Mouse (Mus musculus) macrophage (primary cell): ENCODE data around the gene Lsp1. TPM values are rescaled to one million over a fixed set of nuclear protein-coding genes. Genes with fewer than 3 reads are reported as not detected.

Experiments used
- H3K27ac ChIP-seq: fragments of 350-480 bp; formaldehyde crosslinking; 2 replicates; pipeline ENCODE4 v1.9.0; 2021
- H3K36me3 ChIP-seq: fragments of 350-480 bp; formaldehyde crosslinking; 2 replicates; pipeline ENCODE4 v1.9.0; 2021; ENCODE audit errors: inconsistent target
- H3K4me3 ChIP-seq: fragments of 350-480 bp; formaldehyde crosslinking; 2 replicates; pipeline ENCODE4 v1.9.0; 2021; ENCODE audit errors: inconsistent target
- H3K79me2 ChIP-seq: fragments of 350-480 bp; formaldehyde crosslinking; 2 replicates; pipeline ENCODE4 v1.9.0; 2021; ENCODE audit errors: inconsistent target
- WGBS: methylation state at CpG from one replicate; pipeline ENCODE4 v1.1.7; 2026; ENCODE audit warnings: inconsistent platforms; ENCODE audit not compliant: missing documents; 5-methylcytosine and 5-hydroxymethylcytosine counted together
- polyA plus RNA-seq: library from polyadenylated mRNA; stranded (reverse); fragments of 250-400 nt; gene quantifications from 3 replicates; pipeline ENCODE4 v1.2.4, GENCODE M21; 2018; ENCODE audit warnings: inconsistent platforms

The Lsp1 gene
- polyA plus RNA-seq, 1 experiment from 2014 or later: 130 TPM

DNA sequence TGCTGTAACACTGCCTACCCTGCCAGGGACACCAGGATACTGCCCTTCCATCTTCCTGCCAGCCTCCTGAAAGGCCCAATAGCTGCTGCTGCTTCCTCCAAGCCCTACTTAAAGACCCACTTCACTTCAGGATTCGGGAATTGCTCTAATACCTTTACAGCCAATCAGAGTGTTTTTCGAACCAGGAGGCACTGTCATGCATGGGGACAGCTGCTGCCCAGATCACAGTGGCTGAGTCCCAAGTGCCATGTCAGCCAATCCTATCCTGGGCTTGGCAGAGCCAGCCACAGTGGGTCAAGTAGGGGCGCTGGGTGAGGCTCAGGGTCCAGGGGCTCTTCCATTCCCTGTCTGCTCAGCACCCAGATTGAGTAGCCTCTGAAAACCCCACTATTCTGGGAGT is 35.5 kb downstream of the Lsp1 start:
- WGBS: 97% methylated on average over 3 of the region's 3 CpGs
- no peaks in the 10 kb centered on the region for H3K79me2 ChIP-seq

DNA sequence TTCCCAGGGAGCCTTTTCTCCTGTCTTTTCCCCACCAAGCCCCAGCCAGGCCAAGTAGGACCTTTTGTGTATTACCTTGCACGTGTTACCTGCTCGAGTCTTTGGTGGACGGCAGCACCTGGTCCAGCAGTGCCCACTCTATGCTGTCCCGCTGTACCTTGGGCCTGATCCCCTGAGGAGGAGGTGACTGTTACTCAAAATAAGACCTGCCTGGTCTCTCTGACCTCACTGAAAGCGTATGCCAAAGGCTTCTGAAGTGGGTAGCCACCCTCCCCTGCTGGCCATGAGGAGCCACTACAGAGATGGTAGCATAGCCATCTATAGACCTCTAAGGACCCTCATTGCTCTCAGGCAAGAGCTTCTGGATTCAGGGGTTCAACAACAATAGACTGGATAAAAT is 36.2 kb downstream of the Lsp1 start:
- no peak overlapping the region for H3K27ac ChIP-seq
- WGBS: 96% methylated on average over 5 of the region's 5 CpGs
- peaks cover 26% of the 10 kb centered on the region; the same call in 1 of the 2 replicates for H3K36me3 ChIP-seq
- H3K79me2 ChIP-seq: no peaks in the 10 kb centered on the region
- no peak overlapping the region for H3K4me3 ChIP-seq

More for the DNA sequence above, 35.5 kb downstream of the Lsp1 start:
- peaks cover 32% of the 10 kb centered on the region; the same call in 1 of the 2 replicates for H3K36me3 ChIP-seq
- no peak overlapping the region for H3K4me3 ChIP-seq
- no peak overlapping the region for H3K27ac ChIP-seq

DNA sequence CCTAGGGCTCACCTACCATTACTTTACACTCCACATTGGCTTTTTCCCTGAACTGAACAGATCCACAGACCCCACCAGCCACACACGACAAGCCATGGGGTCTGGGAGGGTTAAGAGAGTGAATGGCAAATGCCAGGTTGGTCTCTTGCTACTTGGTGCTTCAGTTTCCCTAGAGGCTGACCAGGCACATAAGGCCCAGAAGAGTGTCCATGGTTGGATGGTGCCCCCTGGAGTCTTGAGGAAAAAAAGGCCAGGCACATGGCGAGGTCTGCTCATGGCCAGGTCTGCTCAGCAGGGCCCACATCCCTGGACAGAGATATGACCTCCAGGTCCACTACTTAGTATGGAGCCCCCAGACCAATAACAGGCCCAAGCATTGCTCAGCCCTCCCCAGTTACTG is 37.2 kb downstream of the Lsp1 start:
- Histone ChIP-seq H3K27ac (no peak overlapping the region), H3K79me2 (no peaks in the 10 kb centered on the region), H3K4me3 (no peak overlapping the region), H3K36me3 (peaks cover 17% of the 10 kb centered on the region; the same call in 1 of the 2 replicates)
- 84% methylated on average over 2 of the region's 2 CpGs for WGBS

DNA sequence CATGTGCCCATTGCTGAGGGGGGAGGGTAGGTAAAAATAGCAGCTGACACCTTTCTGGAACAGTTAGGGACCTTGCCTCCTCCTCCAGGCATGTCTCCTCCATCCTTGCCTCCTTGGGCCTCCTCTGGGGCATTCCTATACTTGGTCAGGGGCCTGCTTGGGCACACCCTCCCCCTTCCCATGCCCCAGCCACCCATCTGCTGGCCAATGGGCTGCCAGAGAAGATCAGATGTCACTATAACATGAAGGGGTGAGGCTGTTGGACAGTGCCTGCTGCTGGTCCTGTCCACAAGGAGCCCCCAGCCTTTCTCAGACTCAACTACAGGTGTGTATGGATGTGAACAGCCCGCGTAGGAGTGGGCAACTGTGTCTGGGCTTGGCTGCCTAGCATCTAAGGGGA is 38.0 kb downstream of the Lsp1 start, which contains the start of gene Tnnt3:
Gene Tnnt3, plus strand, starts transcription at position 262 of the 400 bp plus-strand sequence.
- H3K27ac ChIP-seq: no peak within 1 kb of the TSS
- H3K36me3 ChIP-seq: peaks cover 10% of the 10 kb centered on the region; the same call in 1 of the 2 replicates
- no peak within 1 kb of the TSS for H3K4me3 ChIP-seq
- WGBS: 91% methylated on average over 2 of the region's 2 CpGs
- no peaks in the 10 kb centered on the region for H3K79me2 ChIP-seq

DNA sequence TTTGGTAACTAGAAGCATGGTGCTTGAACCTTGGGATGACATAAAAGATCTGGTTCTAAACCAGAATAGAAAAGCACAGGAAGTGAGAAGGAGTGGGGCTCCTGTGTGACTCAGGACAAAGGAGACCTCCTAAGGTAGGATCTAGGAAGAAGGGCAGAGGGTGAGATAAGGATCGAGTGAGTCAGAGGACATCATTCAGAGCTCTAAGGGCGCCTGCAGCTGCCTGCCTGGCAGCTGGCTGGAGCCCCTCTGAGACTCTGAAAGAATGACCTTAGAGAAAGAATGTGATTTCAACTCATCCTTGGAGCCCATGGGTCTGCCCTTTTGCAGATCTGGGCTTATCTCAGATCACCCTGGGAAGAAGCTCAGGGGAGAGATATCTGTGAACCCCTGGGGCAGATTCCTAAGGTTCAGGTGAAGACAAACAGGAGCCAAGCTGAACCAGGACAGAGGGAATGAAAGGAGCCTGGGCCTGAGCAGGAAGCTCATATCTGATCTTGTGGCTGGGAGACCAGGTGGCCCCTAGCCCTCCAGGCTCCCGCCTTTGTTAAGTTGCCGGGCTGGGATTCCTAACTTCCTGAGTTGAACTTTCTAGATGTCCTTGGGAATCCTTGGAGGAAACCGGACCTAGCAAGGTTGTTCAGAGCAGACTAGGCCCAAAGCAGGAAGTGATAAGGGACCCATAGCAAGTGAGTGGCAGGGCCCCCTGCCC is 38.6 kb downstream of the Lsp1 start:
- Histone ChIP-seq H3K4me3 (no peak overlapping the region), H3K27ac (no peak overlapping the region), H3K79me2 (no peaks in the 10 kb centered on the region), H3K36me3 (peaks cover 4% of the 10 kb centered on the region; the same call in 1 of the 2 replicates)
- 80% methylated on average over 5 of the region's 5 CpGs for WGBS

DNA sequence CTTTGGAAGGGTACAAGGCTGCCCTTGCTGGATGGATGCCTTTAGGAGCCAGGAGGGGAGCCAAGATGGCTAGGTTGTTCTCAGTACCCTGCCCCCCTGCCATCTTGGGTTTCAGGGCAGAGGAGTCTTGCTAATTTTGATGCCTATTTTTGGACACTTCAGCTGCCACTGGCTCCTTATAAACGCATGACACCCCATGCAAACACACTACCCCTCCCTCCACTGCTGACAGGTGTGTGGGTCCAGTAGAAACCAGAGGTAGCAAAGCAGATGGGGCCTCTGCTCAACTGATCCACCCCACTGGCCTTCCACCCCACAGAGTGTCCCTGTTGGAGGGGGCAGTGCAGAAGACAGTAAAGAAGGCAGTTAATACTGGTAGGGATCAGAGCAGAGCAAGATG is 39.4 kb downstream of the Lsp1 start:
- H3K4me3 ChIP-seq: no peak overlapping the region
- WGBS: 85% methylated on average over 1 of the region's 1 CpGs
- no peaks in the 10 kb centered on the region for H3K79me2 ChIP-seq
- H3K36me3 ChIP-seq: no peaks in the 10 kb centered on the region
- H3K27ac ChIP-seq: no peak overlapping the region

DNA sequence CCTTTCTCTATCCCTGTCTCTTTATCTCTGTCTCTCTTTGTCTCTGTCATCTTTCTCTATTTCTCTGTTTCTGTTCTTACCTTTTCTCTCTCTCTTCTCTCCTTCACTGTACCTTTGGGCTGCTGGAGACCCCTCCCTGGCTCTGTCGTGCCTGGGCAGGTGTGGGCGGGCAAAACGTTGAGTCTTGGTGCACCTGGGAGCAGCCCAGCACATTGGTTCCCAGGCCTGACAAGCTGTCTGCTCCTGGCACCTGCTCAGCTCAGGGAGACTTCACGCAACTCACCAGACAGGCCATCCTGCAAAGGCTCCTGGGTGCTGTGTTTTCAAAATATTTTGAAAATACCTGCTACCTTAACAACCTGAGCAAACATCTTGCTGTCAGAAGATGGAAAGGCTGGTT is 42.6 kb downstream of the Lsp1 start:
- Histone ChIP-seq H3K36me3 (no peaks in the 10 kb centered on the region), H3K4me3 (no peak overlapping the region), H3K79me2 (no peaks in the 10 kb centered on the region), H3K27ac (no peak overlapping the region)
- WGBS: 79% methylated on average over 4 of the region's 4 CpGs

DNA sequence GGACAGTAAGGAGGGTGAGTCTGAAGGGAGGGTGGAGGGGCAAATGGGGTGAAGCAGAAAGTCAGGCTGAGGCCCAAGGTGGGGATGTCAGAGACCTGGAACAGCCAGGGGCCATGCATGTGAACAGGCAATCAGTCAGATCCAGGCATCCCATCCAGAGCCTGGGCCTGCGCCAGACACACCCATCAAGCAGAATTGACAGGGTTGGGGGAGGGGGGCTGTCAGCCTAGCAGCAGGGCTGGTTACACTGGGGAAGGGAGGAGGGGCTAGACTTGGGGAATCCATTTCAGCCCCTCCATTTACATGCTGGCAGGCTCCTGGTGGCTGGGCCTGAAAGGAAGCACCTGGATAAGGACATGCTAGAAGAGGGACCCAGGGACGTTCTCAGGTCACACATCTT is 45.3 kb downstream of the Lsp1 start:
- Histone ChIP-seq H3K4me3 (no peak overlapping the region), H3K27ac (no peak overlapping the region), H3K79me2 (no peaks in the 10 kb centered on the region), H3K36me3 (no peaks in the 10 kb centered on the region)
- 83% methylated on average over 2 of the region's 2 CpGs for WGBS

DNA sequence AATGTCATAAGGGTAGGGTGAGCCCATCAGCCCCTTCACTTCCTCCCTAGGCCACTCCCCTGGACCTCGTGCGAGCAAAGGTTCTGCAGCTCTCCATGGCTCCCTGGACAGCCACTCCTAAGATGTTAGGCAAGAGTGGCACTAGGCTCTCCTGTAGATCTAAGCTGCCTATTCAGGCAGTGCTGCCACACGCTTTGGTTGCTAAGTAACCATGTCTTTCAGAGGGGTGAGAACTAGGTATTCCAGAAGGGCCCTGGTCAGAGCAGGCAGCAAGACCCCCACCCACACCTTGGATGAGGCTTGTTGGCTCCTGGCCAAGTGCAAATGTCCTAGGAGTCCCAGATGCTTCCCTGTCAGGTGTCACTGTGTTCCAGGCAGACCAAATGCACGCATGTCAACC is 45.9 kb downstream of the Lsp1 start:
- no peaks in the 10 kb centered on the region for H3K79me2 ChIP-seq
- H3K4me3 ChIP-seq: no peak overlapping the region
- no peak overlapping the region for H3K27ac ChIP-seq
- WGBS: 61% methylated on average over 4 of the region's 4 CpGs
- H3K36me3 ChIP-seq: no peaks in the 10 kb centered on the region

DNA sequence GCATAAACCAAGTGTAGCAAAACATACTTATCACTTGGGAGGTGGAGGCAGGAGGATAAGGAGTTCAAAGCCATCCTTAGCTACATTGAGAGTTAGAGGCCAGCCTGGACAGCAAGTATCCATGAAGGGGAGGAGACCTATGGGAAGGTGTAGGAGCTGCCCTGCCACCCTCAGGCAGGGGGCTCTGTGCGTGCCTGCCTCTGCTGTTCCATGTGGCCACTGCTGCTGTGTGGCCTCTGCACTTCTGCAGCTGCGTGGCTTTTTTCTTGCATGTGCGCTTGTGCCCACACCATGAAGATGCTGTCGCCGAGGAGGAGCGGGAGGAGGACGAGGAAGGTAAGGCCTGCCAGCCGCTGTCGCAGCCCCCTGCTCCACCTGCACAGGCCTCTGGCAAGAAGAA is 46.8 kb downstream of the Lsp1 start:
- no peaks in the 10 kb centered on the region for H3K36me3 ChIP-seq
- no peak overlapping the region for H3K4me3 ChIP-seq
- no peak overlapping the region for H3K27ac ChIP-seq
- WGBS: 95% methylated on average over 9 of the region's 9 CpGs
- no peaks in the 10 kb centered on the region for H3K79me2 ChIP-seq

DNA sequence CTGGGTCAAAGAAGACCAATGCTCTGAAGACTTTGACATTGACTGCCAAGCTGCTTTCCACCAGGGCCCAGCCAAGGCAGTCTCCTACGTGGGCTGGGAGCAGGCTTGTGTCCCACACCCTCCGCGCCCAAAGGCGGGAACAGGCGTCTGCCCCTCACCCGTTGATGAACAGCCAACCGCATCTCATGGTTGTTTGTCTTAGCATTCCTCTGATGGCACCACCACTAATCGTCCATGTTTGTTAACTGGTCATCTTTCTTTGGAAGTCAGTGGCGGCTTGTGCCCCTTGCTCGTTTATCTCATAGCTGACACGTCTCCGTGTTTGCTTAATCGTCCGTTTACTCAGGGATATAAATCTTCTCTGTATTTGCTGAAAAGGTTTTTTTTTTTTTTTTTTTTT is 48.9 kb downstream of the Lsp1 start:
- Histone ChIP-seq H3K36me3 (no peaks in the 10 kb centered on the region), H3K4me3 (no peak overlapping the region), H3K79me2 (no peaks in the 10 kb centered on the region), H3K27ac (no peak overlapping the region)
- 91% methylated on average over 10 of the region's 14 CpGs for WGBS

DNA sequence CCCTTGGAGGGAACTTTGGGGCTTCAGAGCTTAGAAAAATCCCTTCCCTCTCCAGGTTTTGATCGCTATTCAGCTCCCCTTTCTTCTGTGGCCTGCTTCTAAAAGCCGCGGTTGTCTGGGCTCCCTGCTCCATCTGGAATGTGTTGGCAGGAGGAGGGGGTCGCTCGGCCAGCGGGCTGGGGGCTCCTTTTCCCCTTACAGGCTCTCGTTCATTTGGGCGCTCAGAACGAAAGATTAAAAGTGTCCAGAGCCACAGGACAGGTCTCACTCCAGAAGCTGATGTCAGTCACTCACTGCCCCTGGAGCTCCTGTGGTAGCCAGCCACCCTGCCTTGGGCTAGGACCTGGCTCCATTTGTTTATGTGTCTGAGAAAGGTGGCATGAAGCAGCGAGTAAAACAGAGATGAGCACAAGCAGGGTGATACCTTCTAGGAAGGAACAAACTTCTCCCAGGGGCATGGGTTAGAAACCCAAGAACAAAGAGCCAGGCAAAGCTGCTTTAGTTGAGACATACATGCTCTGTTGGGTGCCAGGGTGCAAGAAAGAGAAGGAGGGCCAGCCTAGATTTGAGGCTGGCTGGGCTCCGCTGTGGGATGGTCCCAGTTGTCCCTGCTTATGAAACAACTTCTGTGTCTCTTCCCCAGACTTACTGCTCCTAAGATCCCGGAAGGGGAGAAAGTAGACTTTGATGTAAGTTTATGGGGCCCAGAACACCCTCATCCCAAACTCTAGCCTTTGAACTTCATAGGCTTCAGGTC is 49.6 kb downstream of the Lsp1 start:
- Histone ChIP-seq H3K79me2 (no peaks in the 10 kb centered on the region), H3K4me3 (no peak overlapping the region), H3K27ac (no peak overlapping the region), H3K36me3 (no peaks in the 10 kb centered on the region)
- 84% methylated on average over 12 of the region's 12 CpGs for WGBS

DNA sequence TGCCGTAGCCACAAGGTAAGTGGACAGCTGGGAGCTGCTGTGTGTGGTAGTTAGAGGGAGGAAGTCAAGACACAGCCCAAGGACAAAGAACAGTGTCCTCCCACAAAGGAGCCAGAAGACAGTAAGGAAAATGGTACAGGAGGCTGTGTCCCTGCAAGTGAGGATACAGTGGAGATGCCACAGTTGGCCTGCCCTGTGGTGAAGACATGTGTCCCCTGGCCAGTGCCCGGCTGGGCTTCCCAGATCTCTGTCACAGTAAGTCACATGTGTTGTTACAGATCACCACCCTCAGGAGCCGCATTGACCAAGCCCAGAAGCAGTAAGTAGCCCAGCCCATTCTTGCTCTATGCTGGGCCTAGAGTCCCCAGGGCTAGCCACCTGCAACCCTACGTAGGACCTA is 53.4 kb downstream of the Lsp1 start:
- H3K27ac ChIP-seq: no peak overlapping the region
- 80% methylated on average over 4 of the region's 4 CpGs for WGBS
- H3K79me2 ChIP-seq: no peaks in the 10 kb centered on the region
- H3K36me3 ChIP-seq: no peaks in the 10 kb centered on the region
- H3K4me3 ChIP-seq: no peak overlapping the region

DNA sequence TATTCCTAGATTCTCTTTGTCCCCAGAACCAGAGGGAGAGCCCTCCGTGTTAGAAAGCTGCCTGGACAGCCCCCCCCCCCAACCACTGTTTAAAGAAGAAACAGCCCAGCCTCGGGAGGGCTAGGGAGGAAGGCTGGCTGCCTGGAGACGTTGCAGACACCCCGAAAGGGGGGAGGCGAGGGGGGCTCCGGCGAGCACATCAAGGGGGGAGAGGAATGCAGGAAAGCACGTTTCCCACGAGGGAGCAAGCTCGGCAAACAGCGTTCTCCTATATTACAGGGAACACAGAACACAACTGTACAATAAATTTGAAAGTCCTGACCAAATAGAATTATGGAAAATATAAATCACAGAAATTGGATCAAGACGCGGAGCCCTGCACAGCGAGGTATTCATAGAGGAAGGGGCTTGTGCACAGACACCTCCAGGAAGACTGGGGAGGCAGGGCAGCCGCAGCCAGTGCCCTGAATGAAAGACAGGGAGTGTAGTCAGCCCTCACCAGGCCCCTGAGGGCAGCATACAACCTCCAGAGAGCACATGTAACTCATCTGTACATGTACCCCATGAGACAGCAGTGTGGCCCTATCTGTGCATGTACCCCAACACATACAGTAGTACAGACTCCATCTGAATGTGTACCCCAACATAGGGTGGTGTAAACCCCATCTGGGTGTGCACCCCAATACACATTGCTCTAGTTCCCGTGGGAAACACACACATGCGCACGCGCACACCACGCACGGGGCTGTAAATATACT is 55.8 kb downstream of the Lsp1 start:
- Histone ChIP-seq H3K79me2 (no peaks in the 10 kb centered on the region), H3K36me3 (no peaks in the 10 kb centered on the region), H3K27ac (no peak overlapping the region), H3K4me3 (no peak overlapping the region)
- 56% methylated on average over 18 of the region's 21 CpGs for WGBS

DNA sequence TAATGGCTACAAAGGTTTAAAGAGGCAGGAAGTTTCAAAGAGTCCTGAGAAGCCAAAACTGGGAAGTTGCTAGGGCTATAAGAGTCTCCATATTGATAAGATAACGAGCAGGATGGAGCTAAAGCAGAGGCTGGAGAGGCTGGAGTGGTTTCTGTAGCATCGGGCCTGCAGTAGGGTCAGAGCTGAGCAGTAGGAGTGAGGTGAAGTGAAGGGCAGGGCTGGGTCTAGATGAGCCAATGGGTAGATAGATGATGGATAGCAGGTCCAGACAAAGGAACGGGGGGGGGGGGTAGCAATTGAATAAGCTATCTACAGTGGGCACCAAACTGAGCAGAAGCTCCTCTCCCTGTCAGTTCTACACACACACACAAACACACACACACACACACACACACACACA is 56.9 kb downstream of the Lsp1 start:
- Histone ChIP-seq H3K36me3 (no peaks in the 10 kb centered on the region), H3K4me3 (no peak overlapping the region), H3K27ac (no peak overlapping the region), H3K79me2 (no peaks in the 10 kb centered on the region)
- 77% methylated on average over 3 of the region's 3 CpGs for WGBS
